Mouse (Mus musculus): ENCODE measurements around the gene Prr14.

The Prr14 gene

GRCm38 (mm10) chr7:127511241-127511640 lies 51.8 kb downstream of the Prr14 start:
- DNase-seq (ENCODE audit: inconsistent age in 2 of 2, low spot score in 1 of 2), result peak in 1 of 2 experiments; percentile 31

GRCm38 (mm10) chr7:127511808-127512230 lies 52.4 kb downstream of the Prr14 start, which contains the start of gene Srcap:
TSS of gene Srcap (plus strand) at chr7:127511983.
- peak; percentile 97 to 98 for DNase-seq (ENCODE audit: inconsistent age in 2 of 2, low spot score in 1 of 2)

- DNase-seq (ENCODE audit: inconsistent age in 2 of 2, low spot score in 1 of 2), result peak; percentile 95 to 98
These were observed 53.0 kb downstream of the Prr14 start for GRCm38 (mm10) chr7:127512231-127513015.

GRCm38 (mm10) chr7:127513016-127513390 lies 53.6 kb downstream of the Prr14 start:
- peak in 1 of 2 experiments; percentile 45 for DNase-seq (ENCODE audit: inconsistent age in 2 of 2, low spot score in 1 of 2)

- peak; percentile 24 to 79 for DNase-seq (ENCODE audit: inconsistent age in 2 of 2, low spot score in 1 of 2)
These were observed 54.4 kb downstream of the Prr14 start for GRCm38 (mm10) chr7:127513781-127514180.

- DNase-seq (ENCODE audit: inconsistent age in 2 of 2, low spot score in 1 of 2), result no peak
These were observed 56.4 kb downstream of the Prr14 start for GRCm38 (mm10) chr7:127515846-127516245.

GRCm38 (mm10) chr7:127516344-127516743 lies 56.9 kb downstream of the Prr14 start:
- DNase-seq (ENCODE audit: inconsistent age in 2 of 2, low spot score in 1 of 2), result no peak

GRCm38 (mm10) chr7:127519284-127519683 lies 59.9 kb downstream of the Prr14 start, which contains the start of gene Gm42715:
TSS of gene Gm42715 (plus strand) at chr7:127519584.
- DNase-seq (ENCODE audit: inconsistent age in 2 of 2, low spot score in 1 of 2), result no peak

All from adrenal gland, adult (tissue).